Mouse (Mus musculus) MEL (cell line): ENCODE measurements around the gene Sod1. TPM values are rescaled to one million over a fixed set of nuclear protein-coding genes. Genes with fewer than 3 reads are reported as not detected.
A peak's percentile ranks its signal among the peaks of the same experiment; 100 is the strongest.

Experiments used
- DNase-seq: peaks from one replicate; pipeline ENCODE4 v3.0.0; 2011; ENCODE audit warnings: low read depth, low spot score
- H3K27ac ChIP-seq: 2 replicates; pipeline ENCODE4 v1.5.1; 2012; ENCODE audit warnings: low read depth, mild to moderate bottlenecking, control low read depth, low read length, moderate library complexity; ENCODE audit not compliant: control insufficient read depth
- H3K27me3 ChIP-seq, 2 experiments: fragments of 150-350 bp in 1 of 2; sonication (generic) in 1 of 2; 2 replicates each; pipeline ENCODE4 v1.6.1; 2012; ENCODE audit warnings: low read length in 2 of 2, mild to moderate bottlenecking in 2 of 2, improper control_type of control experiment in 1 of 2, moderate library complexity in 1 of 2; ENCODE audit not compliant: insufficient read depth in 2 of 2, control insufficient read depth in 1 of 2
- H3K36me3 ChIP-seq, 2 experiments: 2 replicates each; pipeline ENCODE4 v1.6.1; 2012 to 2014; ENCODE audit warnings: low read length in 2 of 2, improper control_type of control experiment in 1 of 2, inconsistent platforms in 1 of 2, mild to moderate bottlenecking in 1 of 2; ENCODE audit not compliant: insufficient read depth in 2 of 2, control insufficient read depth in 1 of 2
- H3K4me1 ChIP-seq, 2 experiments: fragments of 150-350 bp in 1 of 2; sonication (generic) in 1 of 2; 2 replicates each; pipeline ENCODE4 v1.6.1; 2012; ENCODE audit warnings: low read length in 2 of 2, improper control_type of control experiment in 1 of 2, mild to moderate bottlenecking in 1 of 2; ENCODE audit not compliant: insufficient read depth in 2 of 2, control insufficient read depth in 1 of 2
- H3K4me3 ChIP-seq, 2 experiments: fragments of 150-350 bp in 1 of 2; sonication (generic) in 1 of 2; 2 replicates each; pipeline ENCODE4 v1.5.1; 2012; ENCODE audit warnings: low read depth in 2 of 2, low read length in 2 of 2, mild to moderate bottlenecking in 2 of 2, moderate library complexity in 2 of 2, control low read depth in 1 of 2, improper control_type of control experiment in 1 of 2; ENCODE audit not compliant: control insufficient read depth in 1 of 2, insufficient read depth in 1 of 2
- H3K79me2 ChIP-seq: 2 replicates; pipeline ENCODE4 v1.6.1; 2012; ENCODE audit warnings: mild to moderate bottlenecking, low read length, moderate library complexity; ENCODE audit not compliant: control insufficient read depth, poor library complexity, insufficient read depth
- H3K9ac ChIP-seq: 2 replicates; pipeline ENCODE4 v1.6.1; 2012; ENCODE audit warnings: low read depth, mild to moderate bottlenecking, control low read depth, low read length, moderate library complexity; ENCODE audit not compliant: control insufficient read depth, poor library complexity, severe bottlenecking
- H3K9me3 ChIP-seq: fragments of 150-350 bp; sonication (generic); replicated peaks from 2 replicates; pipeline ENCODE4 v1.6.1; 2012; ENCODE audit warnings: mild to moderate bottlenecking, low read length, improper control_type of control experiment, moderate library complexity; ENCODE audit not compliant: insufficient read depth
- CHD1 ChIP-seq: IDR thresholded peaks from 2 replicates; pipeline ENCODE4 v1.6.1; 2012; ENCODE audit warnings: low read depth, mild to moderate bottlenecking, inconsistent platforms, low read length, improper control_type of control experiment
- EP300 ChIP-seq, 2 experiments: IDR thresholded peaks; 2 replicates each; pipeline ENCODE4 v1.6.1; 2011; ENCODE audit warnings: improper control_type of control experiment in 2 of 2, low read length in 2 of 2, low read depth in 1 of 2, mild to moderate bottlenecking in 1 of 2
- ETS1 ChIP-seq: IDR thresholded peaks from 2 replicates; pipeline ENCODE4 v1.6.1; 2012; ENCODE audit warnings: low read depth, mild to moderate bottlenecking, inconsistent platforms, low read length, improper control_type of control experiment, moderate library complexity
- GATA1 ChIP-seq: IDR thresholded peaks from 2 replicates; pipeline ENCODE4 v1.6.1; 2011; ENCODE audit warnings: low read depth, low read length, improper control_type of control experiment
- KAT2A ChIP-seq: conservative IDR thresholded peaks from 2 replicates; pipeline ENCODE4 v1.6.1; 2012; ENCODE audit warnings: low read depth, low read length, improper control_type of control experiment, inconsistent platforms
- MAFK ChIP-seq: IDR thresholded peaks from 2 replicates; pipeline ENCODE4 v1.6.1; 2011; ENCODE audit warnings: low read depth, mild to moderate bottlenecking, low read length, improper control_type of control experiment, borderline replicate concordance
- MAX ChIP-seq: IDR thresholded peaks from 2 replicates; pipeline ENCODE4 v1.6.1; 2011; ENCODE audit warnings: low read length, improper control_type of control experiment
- MAZ ChIP-seq: IDR thresholded peaks from 2 replicates; pipeline ENCODE4 v1.6.1; 2012; ENCODE audit warnings: low read depth, mild to moderate bottlenecking, inconsistent platforms, low read length, improper control_type of control experiment
- MXI1 ChIP-seq: IDR thresholded peaks from 2 replicates; pipeline ENCODE4 v1.6.1; 2011; ENCODE audit warnings: mild to moderate bottlenecking, low read depth, low read length, improper control_type of control experiment
- MYC ChIP-seq: IDR thresholded peaks from 2 replicates; pipeline ENCODE4 v1.6.1; 2011; ENCODE audit warnings: low read depth, mild to moderate bottlenecking, low read length, improper control_type of control experiment, moderate library complexity
- SIN3A ChIP-seq: IDR thresholded peaks from 2 replicates; pipeline ENCODE4 v1.6.1; 2012; ENCODE audit warnings: low read length, improper control_type of control experiment, inconsistent platforms
- SMC3 ChIP-seq: IDR thresholded peaks from 2 replicates; pipeline ENCODE4 v1.6.1; 2011; ENCODE audit warnings: low read depth, low read length, improper control_type of control experiment
- TAL1 ChIP-seq: IDR thresholded peaks from 2 replicates; pipeline ENCODE4 v1.6.1; 2012; ENCODE audit warnings: mild to moderate bottlenecking, inconsistent platforms, low read length, moderate library complexity, mixed read lengths
- TCF12 ChIP-seq: IDR thresholded peaks from 2 replicates; pipeline ENCODE4 v1.6.1; 2014; ENCODE audit warnings: low read depth, mild to moderate bottlenecking, inconsistent platforms, low read length, improper control_type of control experiment, moderate library complexity
- UBTF ChIP-seq: IDR thresholded peaks from 2 replicates; pipeline ENCODE4 v1.6.1; 2012; ENCODE audit warnings: low read depth, mild to moderate bottlenecking, inconsistent platforms, low read length, improper control_type of control experiment, moderate library complexity, borderline replicate concordance; ENCODE audit not compliant: insufficient read depth
- USF1 ChIP-seq: IDR thresholded peaks from 2 replicates; pipeline ENCODE4 v1.6.1; 2014; ENCODE audit warnings: low read depth, mild to moderate bottlenecking, inconsistent platforms, low read length, improper control_type of control experiment, moderate library complexity
- polyA plus RNA-seq, 2 experiments: library from polyadenylated mRNA; stranded (reverse) in 1 of 2; unstranded in 1 of 2; fragments of >175 nt in 1 of 2; fragments of >200 nt in 1 of 2; gene quantifications; 2 replicates each; pipeline versions ENCODE4 v1.2.1 to v1.2.4; 2012; ENCODE audit warnings: low replicate concordance in 2 of 2, low read depth in 1 of 2; ENCODE audit not compliant: insufficient read length in 2 of 2, insufficient read depth in 1 of 2, missing spikeins in 1 of 2
- total RNA-seq: library from RNA; depleted of rRNA; stranded (reverse); fragments of 300-350 nt; gene quantifications from 2 replicates; pipeline ENCODE4 v1.2.3, GENCODE M21; 2012

Gene Sod1
- total and polyA plus RNA-seq, 3 experiments, result 380 to 1,094 (median 474) TPM

DNA sequence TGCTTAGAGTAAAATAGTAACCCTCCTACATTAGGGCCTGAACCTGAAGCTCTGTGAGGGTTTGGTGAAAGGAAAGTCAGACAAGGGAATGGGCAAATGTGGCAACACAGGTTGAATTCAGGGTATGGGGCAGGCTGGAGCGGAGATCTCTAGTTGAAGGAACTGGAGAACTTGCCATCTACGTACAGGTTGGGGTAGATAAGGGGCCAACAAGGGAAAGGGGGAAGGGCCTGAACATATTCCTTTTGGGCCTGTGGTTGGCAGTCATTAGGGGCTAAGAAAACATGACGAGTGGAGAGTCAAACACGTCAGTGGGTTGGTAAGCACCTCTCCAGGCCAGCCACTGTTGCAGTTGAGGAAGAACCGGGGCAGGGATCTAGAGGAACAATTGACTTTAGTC lies 40.7 kb upstream of the Sod1 start:
- H3K79me2 ChIP-seq, result no peaks in the 10 kb centered on the region
- peak overlapping the region; percentile 77 for H3K27ac ChIP-seq
- no peaks in the 10 kb centered on the region for H3K27me3 ChIP-seq
- peaks cover 32 to 55% of the 10 kb centered on the region in 2 experiments for H3K4me1 ChIP-seq
- peak; percentile 73 for DNase-seq
- TF ChIP-seq ETS1 (0 out of 2 replicates have a peak, but pooled peaks have one; percentile 37), CHD1 (no peak), GATA1 (peak; percentile 66), TAL1 (peak; percentile 23; the same call in 1 of the 2 replicates), MAFK (no peak), SMC3 (no peak), EP300 (IDR thresholded peaks at IDR 0.05; ENCODE audit: low read depth in 1 of 2, low read length in 2 of 2) (peak; percentile 40 to 68; a peak in 3 of 4 replicates), SIN3A (peak; percentile 47; the same call in 1 of the 2 replicates), TCF12 (peak; percentile 59), KAT2A (no peak)
- H3K9me3 ChIP-seq, result no peaks in the 10 kb centered on the region
- H3K36me3 ChIP-seq, result peaks cover 0 to 49% of the 10 kb centered on the region in 2 experiments; a peak in 2 of 4 replicates
- H3K9ac ChIP-seq, result peak overlapping the region; percentile 45
- no peak overlapping the region for H3K4me3 ChIP-seq

DNA sequence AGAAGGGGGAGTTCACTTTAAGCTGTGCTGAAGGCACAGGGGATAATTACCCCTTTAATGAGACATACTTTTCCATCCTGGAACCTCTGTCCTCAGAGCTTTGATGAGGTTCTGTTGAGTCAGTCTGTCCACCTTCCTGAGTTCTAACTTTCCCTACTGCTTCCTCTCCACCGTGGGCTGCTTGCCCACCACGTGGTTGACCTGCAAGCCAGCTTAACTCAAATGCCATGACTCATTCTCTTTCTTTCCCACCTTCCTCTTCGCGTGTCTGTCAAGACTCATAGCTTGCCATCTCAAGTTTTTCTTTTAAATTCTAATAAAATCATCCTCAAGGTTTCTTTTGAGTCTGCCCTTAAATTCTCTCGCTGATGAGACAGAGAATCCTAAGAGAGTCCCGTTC lies 39.6 kb upstream of the Sod1 start:
- TF ChIP-seq MXI1 (peak; percentile 73), MAX (peak; percentile 95), SIN3A (0 out of 2 replicates have a peak, but pooled peaks have one; percentile 23), USF1 (peak; percentile 61; the same call in 1 of the 2 replicates), UBTF (no peak), MYC (peak; percentile 92), MAZ (no peak), ETS1 (peak; percentile 50; the same call in 1 of the 2 replicates)
- TF ChIP-seq, all 39 proteins: peak for 6
- Histone ChIP-seq H3K9me3 (no peaks in the 10 kb centered on the region), H3K79me2 (no peaks in the 10 kb centered on the region), H3K4me1 (peaks cover 32 to 54% of the 10 kb centered on the region in 2 experiments), H3K9ac (peak overlapping the region; percentile 13; the same call in 1 of the 2 replicates), H3K27ac (peak overlapping the region; percentile 51), H3K36me3 (peaks cover 0 to 47% of the 10 kb centered on the region in 2 experiments; a peak in 2 of 4 replicates), H3K27me3 (no peaks in the 10 kb centered on the region), H3K4me3 (no peak overlapping the region)
- DNase-seq, result peak; percentile 58
